Mouse (Mus musculus) lung, adult 2 months (tissue): Measurements from ENCODE around the gene Enkd1.

Experiments
- CTCF ChIP-seq: fragments of 200-500 bp; IDR thresholded peaks from 2 replicates; pipeline ENCODE4 v1.5.1; 2011; ENCODE audit warnings: mild to moderate bottlenecking, low read length, control low read depth; ENCODE audit not compliant: insufficient read depth
- POLR2A ChIP-seq: fragments of 200-500 bp; IDR thresholded peaks from 2 replicates; pipeline ENCODE4 v1.6.1; 2011; ENCODE audit warnings: low read depth, mild to moderate bottlenecking, control low read depth, low read length, borderline replicate concordance; ENCODE audit errors: extremely low read depth

- TF ChIP-seq CTCF, result no peak
- no peak for TF ChIP-seq POLR2A
These were observed 46.7 kb upstream of the Enkd1 start for GRCm38 (mm10) chr8:105754688-105755087.
